Mouse (Mus musculus) hindbrain, embryonic 15.5 days (tissue): Measurements from ENCODE around the gene Senp8. TPM values are rescaled to one million over a fixed set of nuclear protein-coding genes. Genes with fewer than 3 reads are reported as not detected.
"Not testable (repeated sequence)": the region's sequence is repeated elsewhere in the genome, so short reads cannot be mapped to it uniquely, and the experiment has no call there.

Experiments used
- ATAC-seq: fragments of 200-750 bp; cut with Nextera tagmentation; 2 replicates; pipeline ENCODE4 v1.8.0; 2017; ENCODE audit warnings: low read depth, moderate number of reproducible peaks, moderate TSS enrichment; ENCODE audit not compliant: low FRiP score
- H3K27ac ChIP-seq: fragments of 300-500 bp; sonication (generic); replicated peaks from 2 replicates; pipeline ENCODE4 v1.5.1; 2015; ENCODE audit warnings: mild to moderate bottlenecking, inconsistent platforms
- H3K27me3 ChIP-seq: fragments of 300-500 bp; sonication (generic); 2 replicates; pipeline ENCODE4 v1.6.1; 2015; ENCODE audit warnings: control low read depth, inconsistent platforms
- H3K36me3 ChIP-seq: fragments of 300-500 bp; sonication (generic); 2 replicates; pipeline ENCODE4 v1.6.1; 2015; ENCODE audit warnings: control low read depth, inconsistent platforms
- H3K4me1 ChIP-seq: fragments of 300-500 bp; sonication (generic); replicated peaks from 2 replicates; pipeline ENCODE4 v1.6.1; 2015; ENCODE audit warnings: control low read depth, inconsistent platforms
- H3K4me2 ChIP-seq: fragments of 300-500 bp; sonication (generic); 2 replicates; pipeline ENCODE4 v1.6.1; 2015; ENCODE audit warnings: moderate library complexity, mild to moderate bottlenecking, inconsistent platforms
- H3K4me3 ChIP-seq: fragments of 300-500 bp; sonication (generic); 2 replicates; pipeline ENCODE4 v1.5.1; 2015; ENCODE audit warnings: mild to moderate bottlenecking, inconsistent platforms
- H3K9ac ChIP-seq: fragments of 300-500 bp; sonication (generic); 2 replicates; pipeline ENCODE4 v1.6.1; 2015; ENCODE audit warnings: inconsistent platforms
- H3K9me3 ChIP-seq: fragments of 300-500 bp; sonication (generic); 2 replicates; pipeline ENCODE4 v1.6.1; 2016; ENCODE audit warnings: control low read depth, inconsistent platforms
- WGBS: fragments of 180-500 bp; shearing (Covaris S2); methylation state at CpG from one replicate; pipeline ENCODE4 v1.1.7; 2015; 5-methylcytosine and 5-hydroxymethylcytosine counted together
- polyA plus RNA-seq: library from polyadenylated mRNA; unstranded; fragments of >200 nt; fragmentation: Nextera tagmentation; extraction: Ambion mirVana; gene quantifications from 2 replicates; pipeline ENCODE4 v1.2.1, GENCODE M21; 2015

Gene Senp8
- polyA plus RNA-seq, result 10.2 and 11.8 TPM in 2 replicates

DNA sequence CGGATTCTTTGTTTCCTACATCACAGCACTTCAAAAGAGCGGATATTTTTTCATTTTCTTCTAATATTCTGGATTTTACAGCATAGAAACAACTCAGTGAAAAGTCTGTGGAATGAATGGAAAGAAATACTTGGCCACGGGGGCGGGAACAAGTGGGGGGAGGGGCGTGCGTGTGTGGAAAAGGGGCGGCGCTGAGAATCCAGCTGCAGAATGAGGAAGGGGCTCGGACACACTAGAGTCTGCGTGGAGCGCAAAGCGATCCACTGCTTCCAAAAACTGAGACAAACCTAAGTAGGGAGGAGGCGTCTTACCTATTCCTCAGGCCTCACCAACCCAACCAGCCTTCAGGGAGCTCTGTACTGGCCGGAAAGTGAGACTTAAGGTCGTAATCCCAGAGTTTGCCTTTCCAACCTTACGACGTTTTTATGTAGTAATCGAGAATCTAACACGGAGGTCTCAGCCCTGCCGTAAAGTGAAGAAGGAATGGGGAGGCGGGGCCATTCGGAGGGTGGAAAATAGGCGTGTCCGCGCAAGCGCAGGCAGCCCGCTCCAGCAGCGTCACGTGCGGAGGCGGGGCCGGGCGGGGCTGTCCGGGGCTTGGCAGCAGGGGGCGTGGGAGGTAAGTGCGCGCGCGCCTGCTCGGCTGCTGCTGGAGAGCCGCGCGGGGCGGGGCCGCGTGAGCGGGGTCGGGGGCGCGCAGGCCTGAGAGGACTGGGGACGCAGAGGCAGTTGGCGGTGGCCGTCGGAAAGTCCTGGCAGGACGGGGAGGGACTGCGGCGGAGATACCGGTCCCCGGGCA lies at the start of gene Senp8, which contains the start of gene Myo9a:
Senp8 (minus strand) TSS at position 444 of the 799 bp plus-strand sequence.
Myo9a (plus strand) TSS at position 630 of the 799 bp plus-strand sequence.
- Histone ChIP-seq H3K9ac (peak within 1 kb of the TSS; percentile 95), H3K4me3 (peak within 1 kb of the TSS; percentile 97), H3K9me3 (no peaks in the 10 kb centered on the region), H3K4me2 (peak within 1 kb of the TSS; percentile 84), H3K36me3 (no peaks in the 10 kb centered on the region), H3K27ac (peak within 1 kb of the TSS; percentile 89), H3K27me3 (no peaks in the 10 kb centered on the region), H3K4me1 (peaks cover 19% of the 10 kb centered on the region)
- under 1% methylated on average over 59 of the region's 59 CpGs for WGBS
- ATAC-seq, result peak; percentile 95

GRCm38 (mm10) chr9:59766966-59767461 lies 16.5 kb upstream of the Senp8 start:
- ATAC-seq, H3K27me3 ChIP-seq, H3K9ac ChIP-seq, H3K4me2 ChIP-seq, H3K9me3 ChIP-seq, H3K36me3 ChIP-seq, H3K27ac ChIP-seq, H3K4me1 ChIP-seq, H3K4me3 ChIP-seq: not testable (repeated sequence)
- WGBS, result 93% methylated on average over 12 of the region's 13 CpGs

DNA sequence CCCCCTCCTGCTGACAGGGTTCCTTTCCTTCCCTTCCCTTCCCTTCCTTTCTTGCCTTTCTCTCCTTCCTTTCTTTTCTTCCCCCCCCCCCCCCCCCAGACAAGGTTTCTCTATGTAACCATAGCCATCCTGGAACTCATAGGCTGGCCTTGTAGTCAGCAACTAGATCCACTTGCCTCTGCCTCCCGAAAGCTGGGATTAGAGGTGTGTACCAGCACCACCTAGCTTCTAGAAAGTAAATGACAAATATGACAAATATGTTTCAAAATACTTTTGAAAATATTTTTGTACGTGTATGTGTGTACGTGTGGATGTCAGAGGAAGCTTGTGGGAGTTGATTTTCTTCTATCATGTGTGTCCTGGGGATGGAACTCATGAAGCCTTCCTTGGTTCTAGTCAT lies 10.0 kb upstream of the Senp8 start:
- no peaks in the 10 kb centered on the region for H3K4me1 ChIP-seq
- no peak for ATAC-seq
- WGBS, result 83% methylated on average over 3 of the region's 3 CpGs

DNA sequence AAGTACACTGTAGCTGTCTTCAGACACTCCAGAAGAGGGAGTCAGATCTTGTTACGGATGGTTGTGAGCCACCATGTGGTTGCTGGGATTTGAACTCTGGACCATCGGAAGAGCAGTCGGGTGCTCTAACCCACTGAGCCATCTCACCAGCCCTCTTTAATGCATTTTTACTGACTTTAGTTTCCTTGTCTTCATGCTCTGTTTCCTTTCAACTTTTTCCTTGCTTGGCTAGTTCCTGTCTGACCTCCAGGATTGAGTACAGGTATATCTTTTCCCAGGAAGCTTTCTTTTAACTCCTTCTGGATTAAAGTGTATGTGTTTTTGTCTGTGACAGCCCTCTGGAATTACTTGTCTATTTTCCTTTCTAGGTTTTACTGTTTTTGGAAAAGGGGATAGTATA lies 6.5 kb upstream of the Senp8 start:
- not testable (repeated sequence) for H3K4me2 ChIP-seq, H3K36me3 ChIP-seq, H3K9me3 ChIP-seq, ATAC-seq, H3K4me3 ChIP-seq, H3K27me3 ChIP-seq, H3K27ac ChIP-seq, H3K9ac ChIP-seq, H3K4me1 ChIP-seq
- 94% methylated on average over 2 of the region's 3 CpGs for WGBS

More for the DNA sequence above, 10.0 kb upstream of the Senp8 start:
- Histone ChIP-seq H3K27ac (no peak overlapping the region), H3K9ac (no peak overlapping the region), H3K9me3 (no peaks in the 10 kb centered on the region), H3K36me3 (no peaks in the 10 kb centered on the region), H3K4me3 (no peak overlapping the region), H3K27me3 (no peaks in the 10 kb centered on the region), H3K4me2 (no peak overlapping the region)

DNA sequence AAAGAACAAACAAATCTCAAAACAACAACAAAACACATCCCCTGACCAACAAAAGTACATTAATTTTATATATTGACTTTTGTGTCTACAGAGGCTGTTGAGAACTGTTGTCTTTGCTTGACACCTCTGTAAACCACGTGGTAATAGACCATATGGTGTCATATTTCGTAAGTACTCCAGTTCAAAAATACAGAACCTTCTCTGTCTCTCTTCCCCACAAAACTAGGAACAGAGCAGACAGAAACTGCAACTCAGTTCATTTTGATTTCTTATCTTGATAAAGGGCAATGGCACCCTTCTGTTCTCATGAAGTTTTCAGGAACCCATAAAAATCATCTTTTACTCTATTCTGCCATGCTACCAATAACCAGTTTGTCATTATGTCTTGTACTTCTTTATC lies 4.7 kb upstream of the Senp8 start:
- Histone ChIP-seq H3K4me1 (peaks cover 8% of the 10 kb centered on the region), H3K4me3 (no peak overlapping the region), H3K27me3 (no peaks in the 10 kb centered on the region), H3K4me2 (no peak overlapping the region), H3K27ac (no peak overlapping the region), H3K9me3 (no peaks in the 10 kb centered on the region), H3K9ac (no peak overlapping the region), H3K36me3 (no peaks in the 10 kb centered on the region)
- ATAC-seq, result no peak
- WGBS, result 80% methylated on average over 2 of the region's 2 CpGs

GRCm38 (mm10) chr9:59751966-59752365 lies 1.5 kb upstream of the Senp8 start:
- WGBS, result 4% methylated on average over 2 of the region's 2 CpGs
- H3K9ac ChIP-seq, result peak overlapping the region; percentile 95
- peak overlapping the region; percentile 97 for H3K4me3 ChIP-seq
- no peaks in the 10 kb centered on the region for H3K27me3 ChIP-seq
- H3K4me1 ChIP-seq, result peaks cover 19% of the 10 kb centered on the region
- no peaks in the 10 kb centered on the region for H3K9me3 ChIP-seq
- peak overlapping the region; percentile 61; the same call in 1 of the 2 replicates for H3K27ac ChIP-seq
- peak overlapping the region; percentile 84 for H3K4me2 ChIP-seq
- H3K36me3 ChIP-seq, result no peaks in the 10 kb centered on the region
- no peak for ATAC-seq

DNA sequence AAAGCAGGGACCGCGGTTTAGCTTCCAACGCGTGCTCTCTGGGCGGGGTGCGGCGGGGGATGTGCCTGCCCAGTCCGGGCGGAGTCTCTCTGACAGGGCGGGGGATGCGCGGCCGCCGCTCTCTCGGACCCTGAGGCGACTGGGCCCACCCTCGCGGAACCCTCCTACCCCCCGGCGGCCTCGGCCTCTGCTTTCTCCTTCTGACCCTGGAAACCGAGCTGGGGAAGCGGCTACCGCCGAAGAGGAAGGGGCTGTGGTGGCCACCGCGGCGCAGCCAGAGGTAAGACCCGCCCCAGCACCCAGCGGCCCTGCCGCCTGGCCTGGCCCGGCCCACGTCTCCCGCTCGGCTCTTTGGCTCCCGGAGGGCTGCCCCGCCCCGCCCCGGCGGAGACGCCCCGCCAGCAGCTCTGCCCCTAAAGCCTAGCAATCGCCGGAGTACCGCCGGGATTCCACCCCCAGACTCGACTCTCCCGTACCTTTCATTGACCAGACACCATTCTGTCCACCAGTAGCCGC lies 614 bp upstream of the Senp8 start:
- H3K27me3 ChIP-seq, result no peaks in the 10 kb centered on the region
- H3K4me3 ChIP-seq, result peak overlapping the region; percentile 97
- peaks cover 19% of the 10 kb centered on the region for H3K4me1 ChIP-seq
- no peaks in the 10 kb centered on the region for H3K36me3 ChIP-seq
- no peaks in the 10 kb centered on the region for H3K9me3 ChIP-seq
- 0% methylated on average over 34 of the region's 49 CpGs for WGBS
- H3K9ac ChIP-seq, result peak overlapping the region; percentile 95
- ATAC-seq, result peak; percentile 94
- H3K27ac ChIP-seq, result peak overlapping the region; percentile 89
- peak overlapping the region; percentile 84 for H3K4me2 ChIP-seq

GRCm38 (mm10) chr9:59749581-59750265 lies 787 bp downstream of the Senp8 start:
- 34% methylated on average over 12 of the region's 12 CpGs for WGBS

GRCm38 (mm10) chr9:59748969-59749368 lies 1.5 kb downstream of the Senp8 start:
- Histone ChIP-seq H3K36me3 (no peaks in the 10 kb centered on the region), H3K4me1 (peaks cover 19% of the 10 kb centered on the region), H3K27ac (no peak overlapping the region), H3K4me3 (no peak overlapping the region), H3K9me3 (no peaks in the 10 kb centered on the region), H3K27me3 (no peaks in the 10 kb centered on the region), H3K4me2 (no peak overlapping the region), H3K9ac (no peak overlapping the region)
- WGBS, result 90% methylated on average over 11 of the region's 11 CpGs
- ATAC-seq, result no peak

More at GRCm38 (mm10) chr9:59749581-59750265, 787 bp downstream of the Senp8 start:
- Histone ChIP-seq H3K9me3 (no peaks in the 10 kb centered on the region), H3K4me3 (peak overlapping the region; percentile 97), H3K9ac (peak overlapping the region; percentile 59), H3K4me2 (peak overlapping the region; percentile 63), H3K36me3 (no peaks in the 10 kb centered on the region), H3K27me3 (no peaks in the 10 kb centered on the region), H3K4me1 (peaks cover 19% of the 10 kb centered on the region), H3K27ac (peak overlapping the region; percentile 89)
- ATAC-seq, result no peak

- WGBS, result 93% methylated on average over 2 of the region's 2 CpGs
- Histone ChIP-seq H3K4me1 (peaks cover 17% of the 10 kb centered on the region), H3K27ac (no peak overlapping the region), H3K36me3 (no peaks in the 10 kb centered on the region), H3K4me3 (no peak overlapping the region), H3K27me3 (no peaks in the 10 kb centered on the region), H3K4me2 (no peak overlapping the region), H3K9me3 (no peaks in the 10 kb centered on the region), H3K9ac (no peak overlapping the region)
- no peak for ATAC-seq
These were observed 2.1 kb downstream of the Senp8 start for GRCm38 (mm10) chr9:59748387-59748786.

- Histone ChIP-seq H3K4me3 (no peak overlapping the region), H3K27ac (no peak overlapping the region), H3K9me3 (no peaks in the 10 kb centered on the region), H3K9ac (no peak overlapping the region), H3K4me1 (peaks cover under 1% of the 10 kb centered on the region; the same call in 1 of the 2 replicates), H3K27me3 (no peaks in the 10 kb centered on the region), H3K36me3 (no peaks in the 10 kb centered on the region), H3K4me2 (no peak overlapping the region)
- over 99% methylated on average over 3 of the region's 3 CpGs for WGBS
- no peak for ATAC-seq
These were observed 6.6 kb downstream of the Senp8 start for GRCm38 (mm10) chr9:59743903-59744302.

DNA sequence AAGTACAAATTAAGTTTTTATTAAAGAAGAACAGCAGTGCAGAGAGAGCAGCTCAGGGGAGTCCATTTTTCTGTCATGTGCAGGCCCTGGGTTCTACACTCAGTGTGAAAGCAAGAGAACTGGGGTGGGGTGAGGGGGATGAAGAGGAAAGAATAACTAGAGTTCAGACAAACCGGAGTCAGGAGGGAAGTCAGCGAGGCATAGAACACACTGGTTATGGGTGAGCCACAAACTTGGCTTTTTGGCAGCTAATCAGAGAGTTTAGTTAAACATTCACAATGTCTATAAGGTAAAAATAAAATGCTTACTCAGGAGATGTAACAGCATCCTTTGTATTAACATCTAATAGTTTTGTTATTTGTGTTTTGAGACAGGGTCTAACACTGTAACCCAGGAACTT lies 9.9 kb downstream of the Senp8 start:
- Histone ChIP-seq H3K36me3 (no peaks in the 10 kb centered on the region), H3K27ac (no peak overlapping the region), H3K9me3 (no peaks in the 10 kb centered on the region), H3K4me2 (no peak overlapping the region), H3K4me3 (no peak overlapping the region), H3K27me3 (no peaks in the 10 kb centered on the region), H3K9ac (no peak overlapping the region), H3K4me1 (no peaks in the 10 kb centered on the region)
- no peak for ATAC-seq
- 90% methylated on average over 2 of the region's 2 CpGs for WGBS
